Mouse (Mus musculus) liver, embryonic 14.5 days (tissue): ENCODE measurements around the gene Grik2. TPM values are rescaled to one million over a fixed set of nuclear protein-coding genes. Genes with fewer than 3 reads are reported as not detected.
"Not testable (repeated sequence)": the region's sequence is repeated elsewhere in the genome, so short reads cannot be mapped to it uniquely, and the experiment has no call there.

Source experiments
- ATAC-seq: fragments of 200-750 bp; cut with Nextera tagmentation; 2 replicates; pipeline ENCODE4 v1.8.0; 2017; ENCODE audit warnings: moderate number of reproducible peaks, mild to moderate bottlenecking, moderate library complexity; ENCODE audit not compliant: insufficient read depth
- DNase-seq, 3 experiments: peaks; one replicate each; pipeline ENCODE4 v3.0.0-alpha.2; 2012 to 2013; ENCODE audit warnings: low read depth in 3 of 3, low spot score in 3 of 3
- H3K27ac ChIP-seq: fragments of 300-500 bp; sonication (generic); 2 replicates; pipeline ENCODE4 v1.5.1; 2014; ENCODE audit warnings: moderate library complexity, mild to moderate bottlenecking, control low read depth, inconsistent platforms
- H3K27me3 ChIP-seq: fragments of 300-500 bp; sonication (generic); 2 replicates; pipeline ENCODE4 v1.6.1; 2014; ENCODE audit warnings: mild to moderate bottlenecking, low read length, moderate library complexity; ENCODE audit not compliant: control insufficient read depth, insufficient read depth
- H3K36me3 ChIP-seq: fragments of 300-500 bp; sonication (generic); replicated peaks from 2 replicates; pipeline ENCODE4 v1.6.1; 2014; ENCODE audit warnings: low read depth; ENCODE audit not compliant: control insufficient read depth, insufficient read depth
- H3K4me1 ChIP-seq, 2 experiments: fragments of 200-500 bp in 1 of 2; fragments of 300-500 bp in 1 of 2; sonication (generic) in 1 of 2; replicated peaks; 2 replicates each; pipeline ENCODE4 v1.6.1; 2012 to 2014; ENCODE audit warnings: antibody characterized with exemption in 1 of 2, inconsistent platforms in 1 of 2, low read length in 1 of 2; ENCODE audit not compliant: control insufficient read depth in 2 of 2, insufficient read depth in 2 of 2
- H3K4me2 ChIP-seq: fragments of 300-500 bp; sonication (generic); 2 replicates; pipeline ENCODE4 v1.6.1; 2014; ENCODE audit warnings: low read depth, mild to moderate bottlenecking, control low read depth, moderate library complexity
- H3K4me3 ChIP-seq, 2 experiments: fragments of 200-500 bp in 1 of 2; fragments of 300-500 bp in 1 of 2; sonication (generic) in 1 of 2; 2 replicates each; pipeline ENCODE4 v1.5.1; 2012 to 2014; ENCODE audit warnings: low read depth in 2 of 2, low read length in 2 of 2, mild to moderate bottlenecking in 2 of 2, control low read depth in 1 of 2, inconsistent platforms in 1 of 2, moderate library complexity in 1 of 2; ENCODE audit not compliant: insufficient read depth in 1 of 2
- H3K9ac ChIP-seq: fragments of 300-500 bp; sonication (generic); replicated peaks from 2 replicates; pipeline ENCODE4 v1.6.1; 2014; ENCODE audit warnings: mild to moderate bottlenecking, control low read depth, moderate library complexity
- H3K9me3 ChIP-seq: fragments of 300-500 bp; sonication (generic); 2 replicates; pipeline ENCODE4 v1.6.1; 2016; ENCODE audit warnings: low read length, mixed read lengths; ENCODE audit not compliant: control insufficient read depth
- CTCF ChIP-seq: IDR thresholded peaks from 2 replicates; pipeline ENCODE4 v1.5.1; 2016; ENCODE audit warnings: antibody characterized with exemption, low read depth, control low read depth
- EP300 ChIP-seq: IDR thresholded peaks from 2 replicates; pipeline ENCODE4 v1.6.1; 2016; ENCODE audit warnings: antibody characterized with exemption, low read depth
- WGBS: fragments of 180-500 bp; shearing (Covaris S2); extraction: QIAGEN DNeasy Blood & Tissue Kit; methylation state at CpG from one replicate; pipeline ENCODE4 v1.1.7; 2014; ENCODE audit not compliant: insufficient replicate concordance; 5-methylcytosine and 5-hydroxymethylcytosine counted together
- polyA plus RNA-seq, 2 experiments: library from polyadenylated mRNA; depleted of rRNA in 1 of 2; stranded (reverse) in 1 of 2; unstranded in 1 of 2; fragments of >200 nt; fragmentation: Nextera tagmentation in 1 of 2; extraction: Ambion mirVana in 1 of 2; gene quantifications; 2 replicates each; pipeline versions ENCODE4 v1.2.1 to v1.2.3; 2012 to 2014

The Grik2 gene
- polyA plus RNA-seq, 2 experiments, result 0.03 TPM; not detected in 1

- Histone ChIP-seq H3K36me3 (no peaks in the 10 kb centered on the region), H3K4me2 (no peak overlapping the region), H3K9me3 (no peaks in the 10 kb centered on the region), H3K4me1 (no peaks in the 10 kb centered on the region), H3K4me3 (no peak overlapping the region), H3K9ac (no peak overlapping the region), H3K27me3 (no peaks in the 10 kb centered on the region), H3K27ac (no peak overlapping the region)
- ATAC-seq, result no peak
- no peak for TF ChIP-seq EP300
- TF ChIP-seq CTCF, result no peak
- WGBS, result 29% methylated on average over 1 of the region's 1 CpGs
- no peak for DNase-seq
Measured at GRCm38 (mm10) chr10:49220096-49220495, 568.5 kb downstream of the Grik2 start.

GRCm38 (mm10) chr10:49219631-49220030 lies 568.9 kb downstream of the Grik2 start:
- H3K4me2 ChIP-seq, result no peak overlapping the region
- no peak overlapping the region for H3K27ac ChIP-seq
- TF ChIP-seq CTCF, result no peak
- no peak for TF ChIP-seq EP300
- no peak for DNase-seq
- no peaks in the 10 kb centered on the region for H3K9me3 ChIP-seq
- no peak for ATAC-seq
- no peaks in the 10 kb centered on the region for H3K36me3 ChIP-seq
- H3K4me3 ChIP-seq, result no peak overlapping the region
- no peak overlapping the region for H3K9ac ChIP-seq
- 45% methylated on average over 3 of the region's 3 CpGs for WGBS
- no peaks in the 10 kb centered on the region for H3K27me3 ChIP-seq
- H3K4me1 ChIP-seq, result no peaks in the 10 kb centered on the region

- TF ChIP-seq EP300 (no peak), CTCF (no peak)
- Histone ChIP-seq H3K4me1 (no peaks in the 10 kb centered on the region), H3K27me3 (no peaks in the 10 kb centered on the region), H3K36me3 (no peaks in the 10 kb centered on the region), H3K4me3 (no peak overlapping the region), H3K9ac (no peak overlapping the region), H3K9me3 (no peaks in the 10 kb centered on the region), H3K4me2 (no peak overlapping the region), H3K27ac (no peak overlapping the region)
- DNase-seq (no peak), ATAC-seq (no peak)
Measured at GRCm38 (mm10) chr10:49191773-49192371, 596.7 kb downstream of the Grik2 start.

GRCm38 (mm10) chr10:49191291-49191690 lies 597.3 kb downstream of the Grik2 start:
- no peak overlapping the region for H3K9ac ChIP-seq
- H3K4me3 ChIP-seq, result no peak overlapping the region
- H3K27me3 ChIP-seq, result no peaks in the 10 kb centered on the region
- H3K36me3 ChIP-seq, result no peaks in the 10 kb centered on the region
- TF ChIP-seq EP300 (no peak), CTCF (no peak)
- no peak overlapping the region for H3K27ac ChIP-seq
- no peaks in the 10 kb centered on the region for H3K4me1 ChIP-seq
- 51% methylated on average over 1 of the region's 1 CpGs for WGBS
- no peaks in the 10 kb centered on the region for H3K9me3 ChIP-seq
- no peak overlapping the region for H3K4me2 ChIP-seq
- no peak for DNase-seq
- no peak for ATAC-seq

GRCm38 (mm10) chr10:49154134-49154533 lies 634.4 kb downstream of the Grik2 start:
- WGBS, result 59% methylated on average over 4 of the region's 4 CpGs
- no peak for TF ChIP-seq CTCF
- no peak for TF ChIP-seq EP300
- no peak for ATAC-seq
- Histone ChIP-seq H3K9me3 (no peaks in the 10 kb centered on the region), H3K27me3 (no peaks in the 10 kb centered on the region), H3K4me2 (no peak overlapping the region), H3K27ac (no peak overlapping the region), H3K4me1 (no peaks in the 10 kb centered on the region), H3K9ac (no peak overlapping the region), H3K4me3 (no peak overlapping the region), H3K36me3 (no peaks in the 10 kb centered on the region)
- DNase-seq, result no peak

- H3K27me3 ChIP-seq, H3K4me1 ChIP-seq, DNase-seq, H3K4me2 ChIP-seq, H3K9me3 ChIP-seq, H3K27ac ChIP-seq, H3K4me3 ChIP-seq, H3K9ac ChIP-seq, H3K36me3 ChIP-seq, ATAC-seq: not testable (repeated sequence)
- 36% methylated on average over 4 of the region's 4 CpGs for WGBS
Measured at GRCm38 (mm10) chr10:49151496-49151895, 637.1 kb downstream of the Grik2 start.
